Mouse (Mus musculus): ENCODE results near the gene Emg1. TPM values are rescaled to one million over a fixed set of nuclear protein-coding genes. Genes with fewer than 3 reads are reported as not detected.

The Emg1 gene
- polyA plus RNA-seq, 1 experiment from 2014 or later, result 199 TPM

- Histone ChIP-seq H3K4me1 (peaks cover 22% of the 10 kb centered on the region), H3K36me3 (peaks cover 24% of the 10 kb centered on the region), H3K9ac (peak overlapping the region; percentile 92), H3K4me2 (replicated peaks) (peak overlapping the region; percentile 77), H3K27me3 (no peaks in the 10 kb centered on the region), H3K27ac (peak overlapping the region; percentile 100), H3K4me3 (0 out of 2 replicates have a peak overlapping the region, but pooled peaks have one; percentile 65), H3K9me3 (no peaks in the 10 kb centered on the region)
- 84% methylated on average over 10 of the region's 10 CpGs for WGBS
- no peak for ATAC-seq (ENCODE audit: insufficient number of reproducible peaks, insufficient read depth, low FRiP score, low TSS enrichment)
These were observed 27.3 kb upstream of the Emg1 start for GRCm38 (mm10) chr6:124739231-124739796.

DNA sequence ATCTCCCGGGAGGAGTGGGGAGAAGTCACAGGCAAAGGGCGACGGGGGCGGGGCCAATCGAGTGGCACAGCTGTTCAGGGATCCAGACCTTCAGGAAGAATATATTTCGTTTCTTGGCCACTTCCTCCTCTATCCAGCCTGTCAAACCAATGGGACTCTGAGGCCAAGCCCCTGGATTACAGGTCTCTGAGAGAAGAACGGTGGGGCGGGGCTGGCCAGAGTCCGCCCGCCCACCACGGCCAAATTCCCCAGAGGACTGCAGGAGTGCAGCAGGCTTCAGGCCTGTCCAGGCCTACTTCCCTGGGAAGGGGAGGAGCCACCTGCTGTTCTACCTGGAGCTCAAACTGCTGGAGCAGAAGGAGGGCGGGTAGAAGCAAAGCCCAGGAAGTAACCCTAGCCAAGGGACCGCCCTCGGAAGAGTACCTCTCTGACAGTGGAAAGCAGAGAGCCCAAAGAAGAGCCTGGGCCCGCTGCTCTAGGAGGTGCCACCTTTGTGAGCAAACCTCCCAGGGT, 26.6 kb upstream of the Emg1 start, which contains the start of gene Ptpn6:
TSS of gene Ptpn6 (minus strand) at position 204 of the 513 bp plus-strand sequence.
- Histone ChIP-seq H3K36me3 (peaks cover 17% of the 10 kb centered on the region), H3K27ac (peak within 1 kb of the TSS; percentile 100), H3K4me3 (no peak within 1 kb of the TSS), H3K4me1 (peaks cover 22% of the 10 kb centered on the region), H3K9me3 (no peaks in the 10 kb centered on the region), H3K27me3 (no peaks in the 10 kb centered on the region), H3K9ac (peak within 1 kb of the TSS; percentile 27; the same call in 1 of the 2 replicates), H3K4me2 (replicated peaks) (peak within 1 kb of the TSS; percentile 77)
- 24% methylated on average over 15 of the region's 15 CpGs for WGBS
- peak; percentile 16 for ATAC-seq (ENCODE audit: insufficient number of reproducible peaks, insufficient read depth, low FRiP score, low TSS enrichment)

DNA sequence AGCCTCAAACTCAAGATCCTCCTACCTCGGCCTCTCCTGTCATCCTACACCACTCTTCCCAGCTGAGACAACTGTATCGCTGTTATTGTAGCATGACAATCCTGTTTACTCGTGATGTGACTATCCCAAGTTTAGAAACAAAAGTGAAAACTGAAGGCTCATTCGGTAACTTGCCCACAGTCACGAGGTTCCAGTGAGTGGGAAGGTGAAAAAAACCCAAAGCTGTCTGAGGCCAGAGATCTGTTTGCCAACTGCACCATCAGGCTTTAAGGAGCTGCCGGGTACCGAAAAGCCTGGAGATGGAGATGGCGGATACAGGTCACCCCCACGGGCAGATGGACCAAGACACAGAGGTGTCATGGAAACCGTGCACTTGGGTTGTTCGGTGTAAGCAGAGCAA, 25.1 kb upstream of the Emg1 start:
- Histone ChIP-seq H3K4me3 (no peak overlapping the region), H3K4me1 (peaks cover 30% of the 10 kb centered on the region), H3K4me2 (replicated peaks) (no peak overlapping the region), H3K27ac (no peak overlapping the region), H3K27me3 (no peaks in the 10 kb centered on the region), H3K36me3 (peaks cover 5% of the 10 kb centered on the region; the same call in 1 of the 2 replicates), H3K9ac (no peak overlapping the region), H3K9me3 (no peaks in the 10 kb centered on the region)
- ATAC-seq (ENCODE audit: insufficient number of reproducible peaks, insufficient read depth, low FRiP score, low TSS enrichment), result no peak
- WGBS, result 93% methylated on average over 11 of the region's 11 CpGs

GRCm38 (mm10) chr6:124734417-124734816, 22.4 kb upstream of the Emg1 start:
- H3K27ac ChIP-seq, result no peak overlapping the region
- no peak overlapping the region for H3K9ac ChIP-seq
- no peak overlapping the region for H3K4me3 ChIP-seq
- H3K4me2 ChIP-seq (replicated peaks), result no peak overlapping the region
- WGBS, result 92% methylated on average over 3 of the region's 3 CpGs
- H3K36me3 ChIP-seq, result peaks cover 5% of the 10 kb centered on the region; the same call in 1 of the 2 replicates
- peaks cover 18% of the 10 kb centered on the region for H3K4me1 ChIP-seq
- no peaks in the 10 kb centered on the region for H3K27me3 ChIP-seq
- no peaks in the 10 kb centered on the region for H3K9me3 ChIP-seq
- ATAC-seq (ENCODE audit: insufficient number of reproducible peaks, insufficient read depth, low FRiP score, low TSS enrichment), result no peak

DNA sequence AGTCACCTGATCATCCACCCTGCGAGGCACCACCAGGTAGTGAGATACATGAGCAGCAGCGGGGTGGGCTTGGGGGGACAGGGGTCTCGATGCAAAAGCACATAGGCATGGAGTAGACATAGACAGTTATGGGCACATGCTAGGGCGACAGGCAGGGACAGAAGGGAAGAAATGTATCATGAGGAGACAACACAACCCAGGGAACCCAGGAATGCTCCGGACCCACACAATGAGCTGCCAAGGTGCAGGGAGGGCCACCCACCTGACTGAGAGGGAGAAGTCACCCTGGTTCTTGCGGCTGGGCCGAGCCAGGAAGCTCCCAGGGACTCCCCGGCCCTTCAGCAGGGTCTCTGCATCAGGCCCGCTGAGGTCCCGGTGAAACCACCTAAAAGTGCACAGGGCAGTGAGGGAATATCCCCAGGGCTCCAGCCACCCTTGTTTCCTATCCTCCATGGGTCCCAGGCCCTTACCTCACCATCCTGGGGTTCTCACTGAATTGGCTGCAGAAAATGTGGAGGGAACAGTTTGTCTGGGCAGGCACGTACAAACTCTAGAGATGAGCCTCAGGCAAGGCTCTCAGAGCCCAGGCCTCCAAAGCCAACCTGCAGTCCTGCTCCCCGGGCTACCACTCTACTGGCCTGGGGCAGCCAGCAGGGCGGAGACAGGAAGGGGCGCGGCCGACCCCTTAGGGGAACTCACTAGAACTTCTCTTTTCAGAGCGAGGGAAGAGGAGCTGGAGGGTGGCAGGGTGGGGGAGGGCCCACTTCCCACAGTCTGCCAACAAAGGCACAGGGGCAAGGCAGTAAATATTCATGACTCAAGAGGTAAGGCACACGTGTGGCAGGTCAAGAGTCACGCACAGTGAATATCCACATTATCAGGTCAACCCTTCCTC, 20.7 kb upstream of the Emg1 start:
- H3K4me3 ChIP-seq, result no peak overlapping the region
- H3K4me1 ChIP-seq, result peaks cover 8% of the 10 kb centered on the region; the same call in 1 of the 2 replicates
- no peak overlapping the region for H3K9ac ChIP-seq
- WGBS, result 43% methylated on average over 19 of the region's 19 CpGs
- H3K4me2 ChIP-seq (replicated peaks), result no peak overlapping the region
- no peak overlapping the region for H3K27ac ChIP-seq
- H3K9me3 ChIP-seq, result no peaks in the 10 kb centered on the region
- no peaks in the 10 kb centered on the region for H3K36me3 ChIP-seq
- no peaks in the 10 kb centered on the region for H3K27me3 ChIP-seq
- no peak for ATAC-seq (ENCODE audit: insufficient number of reproducible peaks, insufficient read depth, low FRiP score, low TSS enrichment)

GRCm38 (mm10) chr6:124731038-124731437, 19.1 kb upstream of the Emg1 start:
- Histone ChIP-seq H3K9ac (no peak overlapping the region), H3K4me1 (peaks cover 8% of the 10 kb centered on the region; the same call in 1 of the 2 replicates), H3K4me2 (replicated peaks) (no peak overlapping the region), H3K4me3 (no peak overlapping the region), H3K27ac (no peak overlapping the region), H3K9me3 (no peaks in the 10 kb centered on the region), H3K27me3 (no peaks in the 10 kb centered on the region), H3K36me3 (no peaks in the 10 kb centered on the region)
- WGBS, result 84% methylated on average over 7 of the region's 7 CpGs
- ATAC-seq (ENCODE audit: insufficient number of reproducible peaks, insufficient read depth, low FRiP score, low TSS enrichment), result no peak

GRCm38 (mm10) chr6:124729850-124730705, 18.1 kb upstream of the Emg1 start:
- Histone ChIP-seq H3K4me1 (peaks cover 8% of the 10 kb centered on the region; the same call in 1 of the 2 replicates), H3K4me3 (no peak overlapping the region), H3K36me3 (no peaks in the 10 kb centered on the region), H3K27ac (no peak overlapping the region), H3K4me2 (replicated peaks) (no peak overlapping the region), H3K9me3 (no peaks in the 10 kb centered on the region), H3K27me3 (no peaks in the 10 kb centered on the region), H3K9ac (no peak overlapping the region)
- no peak for ATAC-seq (ENCODE audit: insufficient number of reproducible peaks, insufficient read depth, low FRiP score, low TSS enrichment)
- 72% methylated on average over 8 of the region's 8 CpGs for WGBS

GRCm38 (mm10) chr6:124728621-124729020, 16.6 kb upstream of the Emg1 start:
- Histone ChIP-seq H3K4me2 (replicated peaks) (no peak overlapping the region), H3K27ac (no peak overlapping the region), H3K9ac (no peak overlapping the region), H3K4me3 (no peak overlapping the region), H3K36me3 (no peaks in the 10 kb centered on the region), H3K9me3 (no peaks in the 10 kb centered on the region), H3K4me1 (peaks cover 8% of the 10 kb centered on the region; the same call in 1 of the 2 replicates), H3K27me3 (no peaks in the 10 kb centered on the region)
- whole genome bisulfite sequencing, result 87% methylated on average over 10 of the region's 10 CpGs
- ATAC-seq (ENCODE audit: insufficient number of reproducible peaks, insufficient read depth, low FRiP score, low TSS enrichment), result no peak

- H3K4me1 ChIP-seq, result no peaks in the 10 kb centered on the region
- no peaks in the 10 kb centered on the region for H3K36me3 ChIP-seq
- H3K27me3 ChIP-seq, result no peaks in the 10 kb centered on the region
- no peak overlapping the region for H3K4me2 ChIP-seq (replicated peaks)
- WGBS, result 88% methylated on average over 10 of the region's 10 CpGs
- H3K27ac ChIP-seq, result no peak overlapping the region
- H3K9me3 ChIP-seq, result no peaks in the 10 kb centered on the region
- ATAC-seq (ENCODE audit: insufficient number of reproducible peaks, insufficient read depth, low FRiP score, low TSS enrichment), result no peak
- no peak overlapping the region for H3K9ac ChIP-seq
- H3K4me3 ChIP-seq, result no peak overlapping the region
These were observed 12.5 kb upstream of the Emg1 start for GRCm38 (mm10) chr6:124724472-124724871.

DNA sequence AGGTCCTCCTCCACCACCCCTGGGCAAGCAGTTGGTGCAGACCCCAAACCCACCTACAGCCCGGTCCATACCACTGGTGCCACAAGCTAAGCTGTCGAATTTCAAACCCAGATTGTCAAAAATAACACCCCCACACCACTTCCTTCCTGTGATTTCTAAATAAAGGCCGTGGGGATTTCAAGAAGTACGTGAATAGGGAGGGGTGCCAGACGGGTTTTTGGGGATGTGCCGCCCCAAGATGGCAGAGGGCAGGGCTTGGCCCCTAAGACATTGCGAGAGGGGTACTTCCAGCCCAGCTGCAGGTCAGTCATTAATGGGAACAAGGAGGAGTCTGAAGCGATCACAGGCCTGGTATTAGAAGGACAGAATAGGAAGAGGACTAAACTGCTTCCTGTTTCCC, 11.6 kb upstream of the Emg1 start:
- no peaks in the 10 kb centered on the region for H3K27me3 ChIP-seq
- H3K27ac ChIP-seq, result no peak overlapping the region
- H3K9me3 ChIP-seq, result no peaks in the 10 kb centered on the region
- no peak overlapping the region for H3K4me3 ChIP-seq
- 78% methylated on average over 8 of the region's 8 CpGs for WGBS
- no peak overlapping the region for H3K4me2 ChIP-seq (replicated peaks)
- no peaks in the 10 kb centered on the region for H3K4me1 ChIP-seq
- no peak for ATAC-seq (ENCODE audit: insufficient number of reproducible peaks, insufficient read depth, low FRiP score, low TSS enrichment)
- no peak overlapping the region for H3K9ac ChIP-seq
- H3K36me3 ChIP-seq, result no peaks in the 10 kb centered on the region

DNA sequence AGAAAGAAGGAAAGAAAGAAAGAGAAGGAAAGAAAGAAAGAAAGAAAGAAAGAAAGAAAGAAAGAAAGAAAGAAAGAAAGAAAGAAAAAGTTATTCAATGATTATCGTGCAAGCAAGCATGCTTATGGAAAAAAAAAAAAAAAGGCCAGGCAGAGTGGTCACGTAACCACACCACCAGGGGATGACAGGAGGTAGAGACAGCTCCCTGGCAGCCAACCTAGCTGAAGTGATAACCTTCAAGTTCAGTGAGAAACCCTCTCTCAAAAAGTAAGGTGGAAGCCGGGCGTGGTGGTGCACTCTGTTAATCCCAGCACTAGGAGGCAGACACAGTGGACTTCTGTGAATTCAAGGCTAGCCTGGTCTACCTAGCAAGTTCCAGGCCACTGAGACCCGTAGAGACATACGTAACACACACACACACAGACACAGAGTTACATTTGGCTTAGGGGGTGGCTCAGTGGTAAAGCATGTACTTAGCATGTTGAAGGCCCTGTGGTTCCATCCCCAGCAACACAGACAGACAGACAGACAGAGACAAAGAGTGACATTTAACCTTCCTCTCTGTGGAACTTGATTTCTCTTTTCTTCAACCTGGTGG, 11.0 kb upstream of the Emg1 start:
- H3K27me3 ChIP-seq, result no peaks in the 10 kb centered on the region
- H3K9ac ChIP-seq, result no peak overlapping the region
- H3K36me3 ChIP-seq, result no peaks in the 10 kb centered on the region
- no peak for ATAC-seq (ENCODE audit: insufficient number of reproducible peaks, insufficient read depth, low FRiP score, low TSS enrichment)
- H3K27ac ChIP-seq, result no peak overlapping the region
- H3K4me3 ChIP-seq, result no peak overlapping the region
- H3K4me1 ChIP-seq, result no peaks in the 10 kb centered on the region
- H3K4me2 ChIP-seq (replicated peaks), result no peak overlapping the region
- H3K9me3 ChIP-seq, result no peaks in the 10 kb centered on the region
- 84% methylated on average over 6 of the region's 6 CpGs for WGBS

All from embryonic facial prominence, embryonic 12.5 days (tissue).